Mouse (Mus musculus) monocyte, adult 5-6 weeks (primary cell): ENCODE measurements around the gene Ccdc86. TPM values are rescaled to one million over a fixed set of nuclear protein-coding genes. Genes with fewer than 3 reads are reported as not detected.

Source experiments
- ATAC-seq: fragments of 153-309, 156-312 bp; replicated peaks from 2 replicates; pipeline ENCODE4 v1.8.0; 2017; ENCODE audit warnings: mild to moderate bottlenecking; ENCODE audit not compliant: low TSS enrichment, insufficient number of reproducible peaks, severe bottlenecking, poor library complexity, low FRiP score
- total RNA-seq: library from RNA; stranded (forward); fragments of 200-1000, 200-491, 200-594 nt; gene quantifications from 3 replicates; pipeline ENCODE4 v1.2.3, GENCODE M21; 2017

Ccdc86 gene
- total RNA-seq, 1 experiment from 2014 or later = 16.1 TPM

DNA sequence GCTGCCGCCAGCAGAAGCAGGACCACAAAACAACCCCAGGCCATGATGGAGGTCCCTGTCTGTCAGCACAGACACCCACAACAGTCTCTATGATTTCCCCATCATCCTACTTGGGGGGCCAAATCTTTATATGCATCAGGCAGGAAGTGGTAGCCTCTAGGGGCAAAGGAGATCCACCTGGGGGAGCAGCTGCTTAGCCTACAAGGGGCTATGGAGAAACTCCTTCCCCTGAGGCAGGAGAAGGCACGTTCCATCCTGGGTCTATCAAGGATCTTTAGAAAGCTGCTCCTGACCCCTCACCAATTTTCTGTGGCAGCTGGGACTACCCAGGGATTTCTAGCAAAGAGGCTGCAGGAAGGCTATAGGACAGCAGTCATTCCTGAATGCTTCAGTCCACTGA, 28.5 kb downstream of the Ccdc86 start, which contains the start of gene Zp1:
Gene Zp1, minus strand, starts transcription at position 101 of the 400 bp plus-strand sequence.
- ATAC-seq = no peak

DNA sequence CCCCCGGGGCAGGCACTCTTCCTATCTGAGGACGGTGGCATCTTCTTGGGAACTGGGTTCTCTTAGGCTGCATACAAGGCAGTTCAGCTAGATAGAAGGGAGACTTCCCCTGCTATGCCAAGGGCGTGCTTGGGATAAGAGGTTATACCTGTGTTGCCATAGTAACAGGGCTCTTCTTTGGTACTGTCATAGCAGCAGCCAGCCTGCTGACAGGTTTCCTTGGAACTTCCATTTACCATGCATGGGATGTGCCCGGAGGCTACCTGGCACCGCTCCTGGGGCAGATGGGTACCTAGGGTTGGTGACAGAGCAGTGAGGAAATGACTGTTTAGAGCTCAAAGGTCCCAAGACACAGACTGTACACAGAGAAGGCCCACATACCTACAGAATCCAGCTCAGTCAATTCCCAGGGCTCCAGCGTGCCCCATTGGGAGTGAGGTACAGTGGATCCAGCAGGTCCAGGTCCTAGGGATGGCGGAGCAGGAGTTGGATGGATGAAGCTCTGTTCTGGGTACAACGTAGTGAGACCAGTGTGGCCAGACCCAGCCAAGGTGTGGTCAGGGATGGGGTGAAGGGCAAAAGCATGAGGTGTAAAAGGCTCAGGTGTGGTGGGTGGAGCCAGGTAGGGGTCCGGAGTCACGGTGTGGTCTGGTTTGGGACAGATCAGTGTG, 30.6 kb downstream of the Ccdc86 start:
- ATAC-seq = no peak

DNA sequence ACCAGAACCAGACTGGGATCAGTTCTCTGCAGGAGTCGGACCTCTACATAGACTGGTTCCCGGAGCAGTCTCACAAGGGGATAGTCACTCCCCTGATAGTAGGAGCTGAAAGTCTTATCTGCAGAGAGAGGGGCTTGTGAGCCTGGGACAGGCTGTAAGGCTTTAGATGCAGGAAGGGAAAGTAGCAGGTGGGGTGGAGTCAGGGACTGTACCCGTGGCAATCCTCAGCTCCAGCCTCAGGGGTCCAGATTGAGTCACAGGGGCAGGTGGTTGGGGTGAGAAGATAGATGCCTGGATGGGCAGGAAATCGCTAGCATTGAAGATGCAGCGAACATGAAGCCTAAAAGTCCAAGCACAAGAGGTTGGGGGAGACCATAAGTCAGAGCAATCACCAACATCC, 32.6 kb downstream of the Ccdc86 start:
- no peak for ATAC-seq

DNA sequence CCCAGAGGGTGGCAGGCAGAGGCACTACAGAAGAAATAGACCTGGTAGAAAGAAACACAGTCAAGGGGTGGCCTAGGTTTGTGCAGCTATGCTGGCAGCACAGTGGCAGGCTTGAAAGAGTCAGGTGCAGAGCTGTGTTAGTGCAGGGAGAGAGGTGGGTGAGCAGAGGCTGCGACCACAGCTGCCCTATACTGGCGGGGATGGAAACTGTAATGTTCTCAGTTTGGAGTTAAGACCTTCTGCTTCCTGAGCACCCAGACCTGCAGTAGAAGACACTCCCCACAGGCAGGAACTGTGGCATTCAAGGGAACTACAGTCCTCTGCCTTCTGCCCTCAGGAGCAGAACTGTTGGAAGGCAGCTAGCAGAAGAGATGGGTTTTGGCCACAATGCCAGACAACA, 34.2 kb downstream of the Ccdc86 start:
- no peak for ATAC-seq

DNA sequence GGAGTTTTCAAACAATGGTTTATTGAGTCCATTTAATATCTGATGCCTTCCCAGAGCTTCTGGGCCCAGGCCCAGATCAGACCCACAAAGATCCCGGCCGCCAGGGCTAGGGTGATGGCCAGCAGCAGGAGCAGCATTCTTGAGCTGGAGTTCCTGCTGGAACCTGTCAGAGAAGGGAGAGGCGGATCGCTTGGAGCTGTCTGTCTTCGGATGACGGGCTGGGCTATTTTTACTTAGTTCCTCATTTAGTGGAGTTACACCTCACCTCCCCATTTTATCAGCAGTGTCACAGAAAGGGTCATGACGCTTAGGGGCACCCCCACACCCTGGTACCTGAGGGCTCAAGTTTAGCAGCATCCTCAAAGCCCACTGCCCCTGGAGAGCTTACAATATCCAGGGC, 34.8 kb downstream of the Ccdc86 start:
- ATAC-seq = peak; percentile 74

DNA sequence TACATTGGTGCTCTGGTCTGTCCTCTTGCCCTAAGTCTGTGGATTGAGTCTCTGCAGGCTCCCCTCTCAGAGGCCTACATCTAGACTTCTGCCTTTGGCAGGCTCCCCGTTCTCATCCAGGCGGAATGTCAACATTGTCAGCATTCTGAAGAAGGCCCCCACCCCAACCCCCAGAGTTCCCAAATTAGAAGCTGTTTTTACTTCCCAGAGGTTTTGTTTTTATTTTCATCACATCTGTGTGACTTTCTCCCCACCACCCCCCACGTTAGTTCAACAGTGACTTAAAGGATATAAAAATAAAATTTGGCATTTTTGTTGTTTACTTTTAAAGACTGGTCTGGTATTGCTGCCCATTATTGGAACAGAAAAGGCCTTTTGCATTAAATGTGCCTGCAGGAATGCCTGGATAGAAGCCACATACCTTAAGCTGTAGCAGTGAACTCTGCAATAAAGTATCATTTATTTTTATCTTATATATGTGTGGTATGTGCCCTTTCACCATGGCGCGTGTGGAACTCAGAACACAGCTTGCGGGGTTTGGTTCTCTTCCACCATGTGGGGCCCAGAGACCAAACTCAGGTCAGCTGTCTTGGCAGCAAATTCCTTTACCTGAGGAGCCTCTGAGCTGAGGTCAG, 39.9 kb downstream of the Ccdc86 start:
- no peak for ATAC-seq

DNA sequence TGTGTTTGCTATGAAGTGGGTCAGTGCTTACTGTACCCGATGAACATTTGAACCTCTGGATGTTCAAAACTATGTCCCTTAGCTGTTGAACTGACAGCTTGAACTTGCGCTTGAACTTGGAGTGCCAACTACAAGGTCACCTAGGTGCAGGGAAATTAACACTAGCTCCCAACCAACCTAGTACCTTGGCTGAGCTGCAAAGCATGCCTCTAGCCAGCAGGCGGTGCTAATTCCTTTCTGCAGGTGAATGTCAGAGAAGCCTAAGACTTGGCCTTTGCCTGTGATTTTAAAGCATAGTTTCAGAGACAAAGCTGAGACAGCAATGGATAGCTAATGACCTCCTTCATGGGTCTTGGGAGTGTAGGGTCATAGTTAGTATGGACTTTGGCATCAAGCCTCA, 41.2 kb downstream of the Ccdc86 start:
- ATAC-seq = peak; percentile 34; the same call in 1 of the 2 replicates

DNA sequence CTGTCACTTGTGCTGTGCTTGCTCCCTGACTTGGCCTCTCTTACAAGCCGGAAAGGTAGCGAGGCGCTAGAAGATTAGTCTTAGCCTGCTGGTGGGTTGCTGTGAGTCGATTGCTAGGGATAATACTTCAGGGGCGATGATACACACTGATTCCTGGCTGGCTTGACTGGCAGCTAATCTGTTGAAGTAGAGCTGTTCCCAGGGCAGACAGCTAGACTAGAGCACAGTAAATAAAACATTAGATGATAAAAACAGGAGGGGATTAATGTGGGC, 43.4 kb downstream of the Ccdc86 start:
- no peak for ATAC-seq

DNA sequence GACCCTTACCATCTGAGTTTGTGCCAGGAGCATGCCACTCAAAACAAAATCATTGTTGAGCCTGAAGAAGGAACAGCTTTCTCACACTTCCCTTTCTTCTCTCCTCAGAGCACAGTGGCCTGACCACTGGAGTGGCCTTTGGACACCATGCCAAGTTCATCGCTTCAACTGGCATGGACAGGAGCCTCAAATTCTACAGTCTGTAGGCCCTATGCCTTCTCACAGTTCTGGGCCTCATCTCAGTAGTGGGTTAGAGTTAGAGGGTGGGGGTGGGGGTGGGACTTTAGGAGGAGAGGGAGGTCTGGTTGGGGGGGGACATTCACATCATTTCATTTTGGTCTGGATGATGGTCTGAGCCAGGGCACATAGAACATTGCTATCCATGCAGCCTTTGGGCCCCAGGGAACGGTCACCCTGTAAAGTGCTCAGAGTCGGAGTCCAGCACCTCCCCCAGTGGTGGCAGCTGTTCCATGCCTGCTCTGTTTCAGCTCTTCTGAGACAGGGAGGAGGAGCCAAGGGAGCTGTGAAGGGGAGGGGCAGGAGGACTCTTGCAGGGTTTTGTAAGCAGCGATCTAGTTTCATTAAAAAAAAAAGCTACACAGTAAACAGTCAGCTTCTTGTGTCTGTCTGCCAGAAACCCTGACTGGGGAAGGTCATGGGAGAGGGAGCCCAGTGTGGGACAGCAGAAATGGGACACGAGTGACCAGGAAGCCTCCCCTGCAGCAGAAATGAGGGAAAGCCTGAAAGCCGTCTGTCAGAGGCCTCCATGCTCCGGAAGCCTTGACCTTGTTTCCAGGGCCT, 43.9 kb downstream of the Ccdc86 start:
- ATAC-seq = no peak

DNA sequence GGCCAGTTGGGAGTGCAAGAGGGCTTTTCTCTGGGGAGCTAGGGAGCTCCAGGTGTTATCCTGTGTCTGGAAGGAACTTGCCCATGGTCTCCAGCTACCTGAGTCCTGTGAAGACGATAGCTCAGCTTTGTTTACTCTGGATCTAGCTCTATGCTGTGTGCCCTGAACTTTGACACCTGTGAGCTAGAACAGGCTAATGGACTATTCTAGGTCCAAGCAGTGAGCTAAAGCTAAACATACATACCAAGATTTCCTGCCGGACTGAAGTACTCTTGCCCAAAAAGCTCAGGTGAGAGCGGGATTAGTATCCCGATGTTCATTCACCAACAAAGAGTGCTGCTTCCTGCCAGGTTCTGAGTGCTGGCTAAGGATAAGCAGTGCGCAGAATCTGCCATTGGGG, 44.6 kb downstream of the Ccdc86 start:
- ATAC-seq = no peak

DNA sequence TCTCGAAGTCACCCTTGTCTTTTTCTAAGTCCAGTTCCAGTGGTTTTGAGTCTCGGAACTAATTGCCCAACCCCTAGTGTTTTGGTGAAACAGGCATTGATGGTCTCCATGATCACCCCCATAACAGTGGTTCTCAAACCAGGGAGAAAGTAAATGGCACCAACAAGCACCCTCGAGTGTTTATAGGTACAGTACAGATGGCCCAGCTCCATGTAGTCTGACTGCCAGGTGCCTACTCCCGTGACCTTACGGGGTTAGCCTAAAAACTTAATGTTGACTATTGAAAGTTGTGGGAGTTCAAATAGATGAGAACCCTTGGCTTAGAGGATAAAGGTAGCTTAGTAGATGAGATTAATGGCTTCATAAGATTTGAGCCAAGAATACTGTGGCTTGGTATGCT, 48.0 kb downstream of the Ccdc86 start:
- ATAC-seq = no peak

DNA sequence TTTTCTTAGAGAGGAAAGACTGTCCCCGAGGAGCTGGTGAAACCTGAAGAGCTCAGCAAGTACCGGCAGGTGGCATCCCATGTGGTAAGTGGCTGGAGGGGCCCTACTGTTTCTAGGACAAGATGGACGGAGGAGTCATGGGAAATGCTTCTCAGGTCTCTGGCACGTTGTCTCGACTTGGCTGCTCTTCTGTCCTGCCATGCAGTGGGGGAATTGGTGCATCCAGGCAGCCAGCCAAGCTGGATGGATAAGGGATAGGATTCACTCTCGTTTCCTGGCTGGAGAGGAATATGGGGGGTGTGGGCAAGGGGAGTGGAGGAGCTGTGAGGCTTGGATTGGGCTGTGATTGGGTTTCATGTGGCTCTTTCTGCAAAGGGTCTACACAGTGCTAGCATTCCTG, 48.8 kb downstream of the Ccdc86 start:
- ATAC-seq = no peak

DNA sequence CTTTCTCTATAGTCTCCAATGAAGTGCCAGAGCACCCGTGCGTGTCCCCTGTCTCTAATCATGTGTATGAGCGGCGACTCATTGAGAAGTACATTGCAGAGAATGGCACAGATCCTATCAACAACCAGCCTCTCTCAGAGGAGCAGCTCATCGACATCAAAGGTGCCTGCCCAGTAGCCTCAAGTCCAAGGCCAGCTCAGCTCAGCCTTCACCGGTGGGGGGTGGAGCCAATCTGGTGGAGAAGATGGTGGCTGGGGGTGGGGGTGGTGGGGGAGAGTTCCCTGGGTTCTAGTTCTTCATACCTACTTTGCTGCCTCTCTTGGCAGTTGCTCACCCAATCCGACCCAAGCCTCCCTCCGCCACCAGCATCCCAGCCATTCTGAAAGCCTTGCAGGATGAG, 51.6 kb downstream of the Ccdc86 start:
- ATAC-seq = no peak

DNA sequence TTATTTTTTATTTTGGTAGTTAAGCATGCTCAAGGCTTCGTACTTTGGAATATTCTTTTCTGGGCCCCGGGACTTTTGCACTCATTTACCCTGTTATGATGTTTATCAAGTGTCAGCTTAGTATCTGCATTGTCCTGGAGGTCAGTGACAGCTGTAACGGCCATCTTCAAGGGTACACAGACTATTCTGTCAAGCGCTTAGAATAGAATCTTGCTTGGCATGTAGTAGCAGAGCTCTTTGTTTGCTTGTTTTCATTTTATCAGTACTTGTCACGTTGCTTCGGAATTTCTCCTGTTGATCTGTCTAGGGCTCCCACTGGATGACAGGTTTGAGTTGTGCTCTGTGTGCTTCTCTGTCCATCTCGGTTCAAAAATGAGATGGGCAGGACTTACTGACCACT, 52.2 kb downstream of the Ccdc86 start:
- ATAC-seq = no peak

DNA sequence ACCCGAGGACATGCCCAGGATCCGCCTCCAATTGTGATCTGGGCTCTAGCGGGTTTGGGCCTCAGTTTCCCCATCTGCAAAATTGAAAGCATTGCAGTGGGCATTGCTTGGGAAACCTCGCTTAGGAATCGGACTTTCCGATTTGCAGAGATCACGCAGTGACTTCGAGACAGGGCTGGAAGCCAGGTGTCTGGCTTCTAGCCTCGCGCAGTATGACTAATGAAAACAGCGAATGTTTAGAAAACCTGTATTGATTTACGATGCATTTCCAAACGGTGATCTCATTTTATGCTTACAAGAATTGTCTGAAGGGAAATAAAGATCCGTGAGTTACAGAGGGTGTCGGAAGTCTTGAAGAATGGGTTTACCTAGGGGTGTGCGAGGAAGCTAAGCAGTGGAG, 53.4 kb downstream of the Ccdc86 start:
- ATAC-seq = no peak

DNA sequence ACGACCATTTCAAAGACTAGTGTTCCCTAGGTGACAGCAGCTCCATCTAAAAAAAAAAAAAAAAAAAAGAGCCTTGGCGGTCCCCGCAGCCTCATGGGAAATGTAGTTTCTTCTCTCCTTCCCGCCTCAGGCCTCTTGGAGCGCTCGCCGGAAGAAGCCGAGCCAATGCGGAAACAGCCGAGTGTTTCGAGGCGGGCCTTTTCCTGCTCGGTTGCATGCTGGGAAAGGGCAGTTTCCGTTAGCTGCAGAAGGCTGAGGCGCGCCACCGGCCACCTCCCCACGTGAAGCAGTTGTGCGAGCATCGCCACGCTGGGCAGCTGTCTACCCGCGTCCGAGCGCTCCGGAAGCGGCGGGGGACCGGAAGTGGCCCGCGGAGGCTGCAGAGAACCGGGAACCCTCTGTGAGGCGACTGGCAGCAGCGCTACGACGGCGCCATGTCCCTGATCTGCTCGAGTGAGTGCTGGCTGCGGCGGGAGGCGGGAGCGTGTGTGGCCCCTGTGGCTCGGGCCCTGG, 54.0 kb downstream of the Ccdc86 start, which contains the start of gene Prpf19:
Gene Prpf19, plus strand, starts transcription at position 216 of the 513 bp plus-strand sequence.
- ATAC-seq = peak; percentile 99

DNA sequence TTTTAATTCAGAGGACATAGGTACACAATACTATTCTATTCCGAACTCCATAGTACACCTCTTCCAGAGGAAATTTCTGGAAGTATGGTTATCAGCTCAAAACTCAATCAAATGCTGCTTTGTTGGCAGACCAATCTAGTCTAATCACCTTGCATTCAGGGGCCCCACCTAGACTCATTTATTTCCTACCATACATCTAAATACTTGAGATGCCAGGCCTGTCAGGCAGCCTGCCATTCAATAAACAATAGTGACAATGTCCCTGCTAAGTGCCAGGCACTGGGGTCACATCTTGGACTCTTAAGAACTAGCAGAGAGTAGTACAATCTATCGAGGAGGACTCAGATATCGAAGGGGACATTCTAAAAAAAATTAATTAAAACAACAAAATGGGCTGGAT, 56.9 kb downstream of the Ccdc86 start:
- no peak for ATAC-seq
